Mouse (Mus musculus) intestine, postnatal 0 days (tissue): ENCODE data around the gene Rfc5. TPM values are rescaled to one million over a fixed set of nuclear protein-coding genes. Genes with fewer than 3 reads are reported as not detected.

Experiments
- ATAC-seq: fragments of 200-750 bp; cut with Nextera tagmentation; 2 replicates; pipeline ENCODE4 v1.8.0; 2017; ENCODE audit warnings: mild to moderate bottlenecking, moderate TSS enrichment, moderate library complexity
- H3K27ac ChIP-seq: fragments of 300-500 bp; sonication (generic); 2 replicates; pipeline ENCODE4 v1.5.1; 2014; ENCODE audit warnings: mild to moderate bottlenecking, low read depth, low read length, moderate library complexity
- H3K27me3 ChIP-seq: fragments of 300-500 bp; sonication (generic); replicated peaks from 2 replicates; pipeline ENCODE4 v1.6.1; 2014; ENCODE audit warnings: low read length, mixed read lengths; ENCODE audit not compliant: control insufficient read depth, insufficient read depth
- H3K36me3 ChIP-seq: fragments of 300-500 bp; sonication (generic); 2 replicates; pipeline ENCODE4 v1.6.1; 2014; ENCODE audit warnings: mild to moderate bottlenecking, moderate library complexity; ENCODE audit not compliant: control insufficient read depth, insufficient read depth
- H3K4me1 ChIP-seq: fragments of 300-500 bp; sonication (generic); replicated peaks from 2 replicates; pipeline ENCODE4 v1.6.1; 2014; ENCODE audit warnings: antibody characterized with exemption, low read length, mixed read lengths; ENCODE audit not compliant: control insufficient read depth, insufficient read depth
- H3K4me2 ChIP-seq: fragments of 300-500 bp; sonication (generic); replicated peaks from 2 replicates; pipeline ENCODE4 v1.6.1; 2014; ENCODE audit warnings: low read depth, mild to moderate bottlenecking, moderate library complexity
- H3K4me3 ChIP-seq: fragments of 300-500 bp; sonication (generic); 2 replicates; pipeline ENCODE4 v1.5.1; 2014; ENCODE audit warnings: low read depth, low read length
- H3K9ac ChIP-seq: fragments of 300-500 bp; sonication (generic); 2 replicates; pipeline ENCODE4 v1.6.1; 2014; ENCODE audit warnings: mild to moderate bottlenecking, low read depth, low read length
- H3K9me3 ChIP-seq: fragments of 300-500 bp; sonication (generic); 2 replicates; pipeline ENCODE4 v1.6.1; 2016; ENCODE audit warnings: mixed run types; ENCODE audit not compliant: control insufficient read depth
- CTCF ChIP-seq: sonication (generic); IDR thresholded peaks from 2 replicates; pipeline ENCODE4 v1.5.1; 2016; ENCODE audit warnings: low read depth, mild to moderate bottlenecking, control low read depth, antibody characterized with exemption, moderate library complexity
- WGBS: fragments of 180-500 bp; shearing (Covaris S2); extraction: QIAGEN DNeasy Blood & Tissue Kit; methylation state at CpG from one replicate; pipeline ENCODE4 v1.1.7; 2014; 5-methylcytosine and 5-hydroxymethylcytosine counted together
- polyA plus RNA-seq: library from polyadenylated mRNA; unstranded; fragments of >200 nt; fragmentation: Nextera tagmentation; extraction: Ambion mirVana; gene quantifications from 2 replicates; pipeline ENCODE4 v1.2.1, GENCODE M21; 2015

Gene Rfc5
- polyA plus RNA-seq, 1 experiment from 2014 or later = 29.1 TPM

- H3K4me2 ChIP-seq = no peak overlapping the region
- no peak for TF ChIP-seq CTCF
- H3K27me3 ChIP-seq = no peaks in the 10 kb centered on the region
- no peak for ATAC-seq
- H3K9ac ChIP-seq = no peak overlapping the region
- peaks cover 55% of the 10 kb centered on the region for H3K36me3 ChIP-seq
- H3K4me1 ChIP-seq = no peaks in the 10 kb centered on the region
- no peak overlapping the region for H3K27ac ChIP-seq
- no peaks in the 10 kb centered on the region for H3K9me3 ChIP-seq
- H3K4me3 ChIP-seq = no peak overlapping the region
- WGBS = 86% methylated on average over 6 of the region's 6 CpGs
Observed at GRCm38 (mm10) chr5:117340081-117340480, 48.8 kb downstream of the Rfc5 start.

- no peak for ATAC-seq
- no peaks in the 10 kb centered on the region for H3K27me3 ChIP-seq
- H3K36me3 ChIP-seq = peaks cover 52% of the 10 kb centered on the region
- H3K27ac ChIP-seq = no peak overlapping the region
- 84% methylated on average over 8 of the region's 8 CpGs for WGBS
- TF ChIP-seq CTCF = no peak
- no peak overlapping the region for H3K9ac ChIP-seq
- no peaks in the 10 kb centered on the region for H3K4me1 ChIP-seq
- H3K9me3 ChIP-seq = no peaks in the 10 kb centered on the region
- H3K4me3 ChIP-seq = no peak overlapping the region
- no peak overlapping the region for H3K4me2 ChIP-seq
Observed at GRCm38 (mm10) chr5:117338503-117338902, 50.3 kb downstream of the Rfc5 start.

GRCm38 (mm10) chr5:117337999-117338398 is 50.8 kb downstream of the Rfc5 start:
- H3K36me3 ChIP-seq = peaks cover 52% of the 10 kb centered on the region
- H3K27ac ChIP-seq = no peak overlapping the region
- no peaks in the 10 kb centered on the region for H3K9me3 ChIP-seq
- ATAC-seq = no peak
- H3K9ac ChIP-seq = no peak overlapping the region
- H3K4me1 ChIP-seq = no peaks in the 10 kb centered on the region
- no peak overlapping the region for H3K4me3 ChIP-seq
- WGBS = 92% methylated on average over 10 of the region's 10 CpGs
- no peak for TF ChIP-seq CTCF
- no peak overlapping the region for H3K4me2 ChIP-seq
- H3K27me3 ChIP-seq = no peaks in the 10 kb centered on the region

GRCm38 (mm10) chr5:117330457-117330856 is 58.4 kb downstream of the Rfc5 start:
- no peak overlapping the region for H3K4me2 ChIP-seq
- WGBS = 52% methylated on average over 7 of the region's 7 CpGs
- H3K9ac ChIP-seq = no peak overlapping the region
- H3K4me1 ChIP-seq = no peaks in the 10 kb centered on the region
- peaks cover 7% of the 10 kb centered on the region; the same call in 1 of the 2 replicates for H3K36me3 ChIP-seq
- peak; percentile 62 for ATAC-seq
- H3K27ac ChIP-seq = no peak overlapping the region
- no peak for TF ChIP-seq CTCF
- no peaks in the 10 kb centered on the region for H3K9me3 ChIP-seq
- H3K4me3 ChIP-seq = no peak overlapping the region
- no peaks in the 10 kb centered on the region for H3K27me3 ChIP-seq

Other genes with a start within 250 kb of the Rfc5 start
- 258 and 267 TPM in 2 replicates for gene Pebp1, start 101.4 kb downstream of the Rfc5 start, polyA plus RNA-seq
- 13.9 and 14.9 TPM in 2 replicates for gene Vsig10, start 70.0 kb downstream of the Rfc5 start, polyA plus RNA-seq
- gene Wsb2, start 31.7 kb downstream of the Rfc5 start, polyA plus RNA-seq = 125 and 130 TPM in 2 replicates
- 0.12 and 0.24 TPM in 2 replicates for gene Ksr2, start 25.0 kb upstream of the Rfc5 start, polyA plus RNA-seq